Mouse (Mus musculus): ENCODE results near the gene Ptgir.

- no peak for TF ChIP-seq CTCF (IDR thresholded peaks at IDR 0.05; ENCODE audit: low read depth)
- TF ChIP-seq EP300 (IDR thresholded peaks at IDR 0.05; ENCODE audit: low read depth): no peak
Measured at GRCm38 (mm10) chr7:16946441-16947348, 40.4 kb downstream of the Ptgir start.

Measured in liver, postnatal 0 days (tissue).